Mouse (Mus musculus) adrenal gland, postnatal 36 days (tissue): Measurements from ENCODE around the gene Glp2r. TPM values are rescaled to one million over a fixed set of nuclear protein-coding genes. Genes with fewer than 3 reads are reported as not detected.

Experiments used
- DNase-seq, 2 experiments: peaks; one replicate each; pipeline ENCODE4 v3.0.0; 2021; ENCODE audit warnings: mixed read lengths in 1 of 2
- long read RNA-seq, 2 experiments: library from polyadenylated mRNA; stranded (forward); transcript quantifications; one replicate each; pipeline ENCODE4 v2.0.0; 2021; ENCODE audit warnings: borderline sequencing depth in 2 of 2
- total RNA-seq, 2 experiments: library from RNA; stranded (reverse); gene quantifications; 2 replicates each; pipeline ENCODE4 v1.2.3; 2021

The Glp2r gene
- under 1 TPM; 0.07 to 0.10 TPM for total RNA-seq
- long read RNA-seq, experiment 1, partial matches to known transcripts: 0 of 5 reads
- long read RNA-seq, experiment 1, other reads (novel, unspliced or antisense): 5 of 5 reads
- long read RNA-seq, experiment 2, partial matches to known transcripts: 0 of 18 reads
- long read RNA-seq, experiment 2, other reads (novel, unspliced or antisense): 18 of 18 reads

DNA sequence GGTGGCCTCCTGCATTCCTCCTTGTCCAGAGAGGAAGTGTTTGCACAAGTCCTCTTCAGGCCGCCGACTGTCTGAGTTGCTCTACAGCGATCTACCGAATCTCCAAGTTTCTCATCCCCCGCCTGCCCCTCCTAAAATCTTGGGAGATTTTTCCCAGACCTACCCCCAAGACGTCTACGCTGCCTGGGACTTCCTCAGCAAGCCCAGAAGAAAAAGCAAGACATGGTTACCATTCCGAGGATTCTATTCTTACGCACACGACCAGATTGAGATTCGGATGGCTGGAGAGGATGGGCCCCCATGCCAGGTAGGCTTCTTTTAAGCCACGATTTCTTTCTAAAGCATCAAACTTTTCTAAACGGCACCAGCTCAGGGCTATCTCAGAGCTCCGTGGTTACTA lies at the start of gene Glp2r:
Glp2r (minus strand) TSS at position 101 of the 400 bp plus-strand sequence.
- no peak for DNase-seq

DNA sequence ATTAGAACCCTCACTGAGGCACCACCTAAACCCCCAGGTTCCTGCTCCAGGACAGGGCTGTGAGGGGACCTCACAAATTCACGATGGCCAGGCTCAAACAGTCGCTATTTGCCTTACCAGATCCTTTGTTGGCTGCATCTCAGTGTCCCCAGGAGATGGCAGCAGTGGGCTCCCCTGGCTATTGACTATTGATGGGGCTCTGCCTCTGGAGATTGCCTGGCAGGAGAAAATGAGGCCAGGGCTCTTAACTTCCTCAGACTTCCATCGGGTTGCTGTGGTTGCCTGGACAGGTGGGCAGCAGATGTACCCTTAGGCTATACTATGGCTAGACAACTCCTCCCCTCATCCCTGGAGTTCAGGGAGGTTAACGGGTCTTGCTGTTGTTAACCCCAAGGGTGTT lies 49.3 kb upstream of the Glp2r start:
- DNase-seq: peak; percentile 48 to 54

DNA sequence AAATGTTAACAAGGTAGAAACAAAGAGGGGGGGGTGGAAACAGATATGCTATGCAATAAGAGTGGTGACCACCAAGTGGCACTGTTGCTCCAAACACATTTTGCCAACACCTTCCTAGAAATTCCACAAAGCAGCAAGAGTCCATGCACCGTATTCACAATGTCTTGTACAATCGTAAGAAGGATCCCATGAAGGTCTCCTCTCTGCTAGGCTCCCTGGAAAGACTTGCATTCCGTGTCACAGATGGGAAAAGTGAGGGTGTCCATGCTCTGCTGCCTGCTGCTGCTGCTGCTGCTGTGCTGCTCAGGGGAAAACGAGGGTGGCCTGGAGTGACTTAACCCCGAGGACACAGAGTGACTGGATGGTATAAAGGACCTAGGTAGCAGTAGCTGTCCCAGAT lies 48.7 kb upstream of the Glp2r start:
- peak; percentile 12 to 17 for DNase-seq

DNA sequence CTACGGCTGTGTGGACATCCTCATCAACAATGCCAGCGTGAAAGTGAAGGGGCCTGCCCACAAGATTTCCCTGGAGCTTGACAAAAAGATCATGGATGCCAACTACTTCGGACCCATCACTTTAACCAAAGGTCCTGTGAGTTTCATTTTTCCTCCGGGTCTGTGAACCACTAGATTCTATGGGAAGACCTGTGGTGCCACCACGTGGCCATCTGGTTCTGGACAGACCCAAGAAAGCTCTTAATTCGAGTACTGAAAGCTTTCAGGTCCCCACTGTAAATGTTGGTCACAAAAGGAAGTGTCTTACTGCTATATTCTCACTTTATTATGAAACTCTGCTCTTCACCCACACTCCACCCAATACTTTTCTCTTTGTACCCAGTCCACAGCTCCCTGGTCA lies 40.6 kb upstream of the Glp2r start:
- DNase-seq: peak; percentile 8 to 30

DNA sequence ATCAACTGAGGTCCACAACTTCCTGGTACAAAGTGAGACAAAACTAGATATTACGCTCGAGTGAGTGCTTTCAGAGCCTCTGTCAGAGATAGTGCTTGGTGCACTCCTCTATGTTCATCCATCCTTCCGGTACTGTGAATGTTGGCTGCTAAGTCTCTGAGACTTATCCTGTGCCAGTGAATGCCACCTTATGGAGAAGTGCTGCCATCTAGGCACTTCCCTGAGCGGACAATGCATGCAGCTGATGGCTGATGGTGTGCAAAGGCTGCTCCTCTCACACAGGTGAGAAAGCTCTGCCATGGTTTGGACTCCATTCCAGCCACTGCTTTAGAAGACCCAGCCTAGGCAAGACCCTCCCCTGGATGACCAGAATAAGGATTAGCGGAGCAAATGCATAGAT lies 37.1 kb upstream of the Glp2r start:
- DNase-seq: no peak

DNA sequence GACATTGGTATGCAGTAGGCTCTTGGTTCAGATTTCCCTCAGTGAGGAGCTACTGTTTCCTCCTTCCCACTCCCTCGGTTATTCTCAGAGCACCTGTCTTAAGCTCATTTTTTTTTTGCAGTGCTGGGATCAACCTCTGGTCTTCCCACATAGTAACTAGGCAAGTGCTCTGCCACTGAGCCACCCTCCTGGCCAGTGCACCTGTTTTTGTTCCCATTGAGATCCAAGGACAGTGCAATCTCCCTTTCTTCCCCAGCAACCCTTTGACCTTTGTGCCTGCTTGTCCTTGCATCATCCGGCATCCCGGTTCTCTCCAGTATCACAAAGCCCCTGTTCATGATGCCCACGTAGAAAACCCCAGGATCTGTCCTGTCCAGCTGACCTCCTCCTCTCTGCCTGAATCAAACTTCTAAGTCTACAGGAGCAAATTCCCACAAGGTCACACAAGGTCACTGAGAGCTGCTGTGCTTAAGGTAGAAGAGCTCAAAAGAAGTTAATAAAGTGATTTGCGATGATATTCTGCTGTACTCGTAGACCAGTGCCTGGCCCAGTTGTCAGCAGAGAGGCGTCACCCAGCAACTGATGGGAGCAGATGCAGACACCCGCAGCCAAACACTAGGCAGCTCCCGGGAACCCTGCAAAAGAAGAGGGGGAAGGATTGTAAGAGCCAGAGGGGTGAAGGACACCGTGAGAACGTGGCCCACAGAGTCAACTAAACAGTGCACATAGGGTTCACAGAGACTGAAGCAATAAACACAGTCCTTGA lies 36.1 kb upstream of the Glp2r start:
- no peak for DNase-seq

DNA sequence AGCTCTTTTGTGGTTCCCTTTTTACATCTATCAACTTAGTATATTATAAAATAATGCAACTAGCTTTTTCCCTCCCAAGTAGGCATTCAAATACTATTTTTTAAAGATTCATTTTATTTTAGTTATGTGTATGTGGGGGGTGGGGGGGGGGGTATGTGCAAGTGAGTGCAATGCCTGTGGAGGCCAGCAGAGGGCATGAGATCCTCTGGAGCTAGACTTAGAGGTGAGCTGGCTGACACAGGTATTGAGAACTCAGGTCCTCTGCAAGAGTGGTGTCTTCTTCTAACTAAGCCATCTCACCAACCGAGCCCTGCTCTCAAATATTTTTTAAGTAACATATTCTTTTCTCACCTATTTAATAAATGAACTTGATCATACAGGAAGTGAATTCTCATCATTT lies 34.6 kb upstream of the Glp2r start:
- DNase-seq: no peak

DNA sequence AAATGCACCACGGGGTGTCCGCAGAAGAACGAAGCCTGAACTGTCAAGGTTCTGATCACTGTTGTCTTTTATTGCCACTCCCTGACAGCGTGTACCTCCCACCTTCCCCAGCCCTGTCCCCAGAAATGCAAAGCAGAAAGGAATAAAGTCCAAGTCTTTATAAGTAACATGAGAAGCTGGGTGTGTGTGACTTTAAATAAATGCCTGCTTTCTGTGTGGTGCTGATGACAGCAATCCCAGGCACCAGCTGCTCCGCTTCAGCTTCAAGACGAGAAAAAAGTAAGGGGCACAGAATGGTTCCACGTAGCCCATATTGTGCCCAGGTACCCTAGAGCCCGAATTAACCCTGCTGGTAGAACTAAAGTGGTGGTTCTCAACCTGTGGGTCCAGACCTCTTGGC lies 30.2 kb upstream of the Glp2r start:
- no peak for DNase-seq

DNA sequence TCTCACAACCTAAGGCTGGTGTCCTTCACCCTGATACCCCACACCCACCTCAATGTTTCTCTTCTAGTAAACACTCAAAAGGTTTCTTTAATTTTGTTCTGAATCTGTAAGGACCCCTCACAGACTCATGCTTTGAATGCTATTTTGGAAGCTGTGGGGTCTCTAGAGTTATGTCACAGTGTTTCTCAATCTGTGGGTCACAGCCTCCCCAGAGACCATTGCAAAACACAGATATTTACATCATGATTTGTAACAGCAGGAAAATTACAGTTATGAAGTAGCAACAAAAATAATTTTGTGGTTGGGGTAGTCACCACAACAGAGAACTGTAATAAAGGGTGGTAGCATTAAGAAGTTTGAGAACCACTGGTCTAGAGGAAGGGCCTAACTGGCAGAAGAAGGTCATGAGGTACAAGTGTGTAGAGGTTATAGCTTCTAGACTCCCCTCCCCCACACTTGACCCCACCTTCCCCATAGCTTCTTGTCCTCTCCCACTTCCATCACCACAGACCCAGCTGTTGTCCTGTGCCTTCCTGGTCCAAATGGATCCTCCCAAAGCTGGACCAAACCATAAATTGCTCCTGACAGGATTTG lies 29.3 kb upstream of the Glp2r start:
- DNase-seq: no peak

DNA sequence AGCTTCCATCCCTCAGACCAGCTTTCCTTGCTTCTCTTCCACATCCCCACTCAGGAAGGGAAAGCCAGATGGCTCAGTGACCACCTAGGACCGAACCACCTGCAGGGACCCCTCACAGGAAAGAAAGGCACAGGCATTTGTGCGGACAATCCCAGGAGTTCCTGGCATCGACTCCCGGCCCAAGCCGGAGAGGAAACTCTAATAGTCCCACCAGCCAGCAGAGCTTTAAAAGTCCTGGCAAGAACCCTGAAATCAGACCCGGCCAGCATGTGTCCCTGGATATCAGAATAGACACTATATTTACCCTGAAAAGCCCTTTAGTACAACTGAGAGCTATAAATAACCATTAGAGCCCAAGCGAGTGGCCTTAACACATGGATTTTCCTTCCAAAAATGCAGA lies 27.0 kb upstream of the Glp2r start, which contains the start of gene Dhrs7c:
Dhrs7c (plus strand) TSS at position 257 of the 400 bp plus-strand sequence.
- DNase-seq: no peak

DNA sequence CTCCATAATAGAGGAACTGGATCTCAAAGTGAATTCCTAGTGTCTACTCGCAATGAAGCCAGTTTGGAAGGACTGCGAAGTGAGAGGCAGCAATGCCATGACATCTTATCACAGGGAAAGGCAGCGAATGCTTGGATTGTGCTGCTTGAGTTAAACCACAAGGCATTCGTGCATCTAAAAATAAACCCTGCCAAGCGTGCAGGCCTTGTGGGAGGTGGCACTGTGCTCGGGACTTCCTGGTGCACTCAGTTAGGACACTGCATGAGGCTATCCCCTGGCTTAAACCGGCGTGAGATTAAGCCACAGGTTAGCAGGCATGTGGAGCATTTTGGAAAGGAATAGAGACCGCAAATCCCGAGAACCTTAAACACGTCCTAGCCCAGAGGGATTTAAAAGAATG lies 19.2 kb upstream of the Glp2r start:
- no peak for DNase-seq

DNA sequence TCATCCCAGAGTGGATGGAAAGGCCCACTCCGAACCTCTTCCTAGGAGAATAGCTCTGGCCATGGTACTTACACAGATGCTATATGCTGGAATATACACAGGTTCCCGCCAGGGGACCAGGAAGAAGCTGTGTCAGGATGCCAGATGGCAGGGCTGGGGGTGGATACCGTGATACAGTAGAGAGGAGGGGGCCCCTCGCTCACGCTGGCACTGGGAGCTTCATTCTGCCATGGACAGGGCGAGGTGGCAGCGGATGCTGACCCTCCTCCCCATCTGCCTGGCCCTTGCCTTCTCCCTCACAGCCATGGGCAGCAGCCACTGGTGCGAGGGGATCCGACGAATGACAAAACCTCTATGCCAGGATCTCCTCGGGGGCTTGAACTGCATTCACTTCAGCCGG lies 3.4 kb upstream of the Glp2r start, which contains the start of gene Gsg1l2:
Gsg1l2 (plus strand) TSS at position 230 of the 400 bp plus-strand sequence.
- no peak for DNase-seq

DNA sequence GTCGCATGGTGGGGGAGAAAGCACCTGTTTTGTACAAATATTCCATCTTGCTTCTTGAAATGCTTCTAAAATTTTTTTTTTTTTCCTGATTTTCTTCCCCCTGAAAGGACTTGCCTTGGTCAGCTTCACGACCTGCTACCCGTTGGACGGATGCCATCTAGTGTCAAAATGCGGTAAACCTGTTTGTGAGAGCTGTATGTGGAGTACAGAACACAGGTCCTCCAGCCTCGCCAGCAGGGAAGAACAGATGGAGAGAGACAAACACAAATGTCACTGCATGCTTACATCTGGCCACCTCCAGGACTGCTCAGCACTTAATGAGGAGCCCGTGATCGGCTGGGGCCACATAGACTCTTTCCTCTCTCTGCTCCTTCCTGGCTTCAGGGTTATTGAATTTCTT lies 1.6 kb upstream of the Glp2r start:
- peak; percentile 50 to 61 for DNase-seq

DNA sequence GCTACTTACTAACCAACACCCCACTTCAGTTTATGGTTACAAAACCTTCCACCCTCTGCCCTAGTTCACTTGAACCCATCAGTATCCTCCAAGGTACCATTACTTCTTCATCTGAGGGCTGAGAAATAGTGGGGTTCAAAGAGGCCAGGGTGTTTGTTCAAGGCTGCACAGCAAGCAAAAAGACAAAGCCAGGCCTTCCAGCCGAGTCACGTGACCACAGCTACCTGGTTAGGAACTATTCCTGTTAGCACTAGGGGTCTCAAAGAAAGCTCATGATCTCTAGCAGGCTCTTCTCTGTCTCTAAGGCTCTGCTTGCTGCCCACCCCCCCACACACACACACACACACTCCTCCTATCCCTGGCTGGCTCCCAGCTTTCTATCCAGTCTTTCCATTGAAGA lies 738 bp upstream of the Glp2r start:
- DNase-seq: no peak

DNA sequence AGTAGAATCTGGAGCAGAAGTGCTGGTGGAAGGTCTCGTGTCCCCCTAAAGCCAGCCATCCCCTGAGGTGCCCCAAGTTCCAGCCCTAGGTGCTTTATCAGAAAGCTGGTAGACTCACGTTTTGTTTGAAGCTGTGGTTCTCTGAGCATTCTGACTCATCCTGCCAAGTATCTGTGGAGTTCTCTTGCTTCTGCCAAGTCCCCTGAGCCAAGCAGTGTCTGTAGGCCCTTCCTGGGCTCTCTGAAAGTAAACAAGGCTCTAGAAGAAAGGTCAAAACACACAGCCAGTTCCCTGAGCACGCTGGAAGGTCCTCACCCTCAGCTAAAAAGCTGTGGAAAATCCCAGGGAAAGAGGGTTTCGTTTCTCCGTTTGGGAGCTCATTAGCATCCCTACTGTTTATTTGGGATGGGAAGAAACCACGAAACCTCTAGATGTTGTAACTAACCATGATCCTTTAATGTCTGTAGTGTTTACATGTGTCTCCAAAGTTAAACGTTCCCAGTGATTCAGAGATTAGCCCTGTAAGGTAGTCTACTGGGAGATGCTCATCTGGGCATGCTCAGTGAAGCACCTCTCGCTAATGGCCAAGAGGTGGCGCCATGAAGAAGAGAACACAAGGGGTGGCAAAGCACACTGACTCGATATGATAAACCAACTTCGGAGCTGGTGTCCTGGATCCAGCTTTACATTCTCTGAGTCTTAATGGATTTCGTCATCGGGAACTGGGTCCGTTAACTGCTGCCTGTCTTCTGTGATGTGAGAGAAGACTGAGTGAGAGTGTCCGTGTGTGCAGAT lies 13.4 kb downstream of the Glp2r start:
- peak in 1 of 2 experiments; percentile 22 for DNase-seq

DNA sequence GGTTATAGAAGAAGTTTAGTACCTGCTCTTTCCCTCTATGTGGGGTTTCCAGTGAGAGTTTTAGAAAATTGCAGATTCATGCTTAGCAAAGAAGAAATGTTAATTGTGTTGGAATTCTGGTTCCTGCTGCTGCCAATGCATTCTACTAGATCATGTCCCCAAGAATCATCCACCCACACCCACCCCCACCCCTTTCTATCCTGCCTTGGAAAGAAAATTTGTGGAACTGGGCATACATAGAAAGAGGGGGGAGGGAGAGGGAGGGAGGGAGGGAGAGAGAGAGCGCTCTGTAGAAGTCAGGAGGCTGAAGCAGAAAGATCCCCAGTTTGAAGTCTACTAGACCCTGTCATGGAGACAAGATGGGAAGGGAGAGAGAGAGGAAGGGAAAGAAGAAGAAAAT lies 14.7 kb downstream of the Glp2r start:
- DNase-seq: no peak

DNA sequence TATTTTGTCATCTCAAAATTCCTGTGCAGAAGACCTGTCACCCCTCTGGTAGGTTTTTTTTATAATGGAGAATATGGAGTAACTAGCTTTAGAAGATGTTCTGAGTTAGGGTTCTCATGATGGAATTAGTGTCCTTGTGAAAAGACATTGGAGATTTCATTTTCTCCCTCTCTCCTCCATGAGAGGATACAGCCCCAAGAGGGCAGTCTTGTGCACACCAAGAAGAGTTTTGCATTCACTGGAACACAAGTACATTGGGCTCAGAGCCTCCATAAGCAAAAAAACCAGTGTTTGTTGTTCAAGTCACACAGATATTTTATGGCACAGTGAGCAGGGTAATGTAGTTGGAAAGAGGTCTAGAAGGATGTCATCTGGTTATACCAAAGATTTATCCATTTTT lies 29.4 kb downstream of the Glp2r start:
- DNase-seq: no peak

DNA sequence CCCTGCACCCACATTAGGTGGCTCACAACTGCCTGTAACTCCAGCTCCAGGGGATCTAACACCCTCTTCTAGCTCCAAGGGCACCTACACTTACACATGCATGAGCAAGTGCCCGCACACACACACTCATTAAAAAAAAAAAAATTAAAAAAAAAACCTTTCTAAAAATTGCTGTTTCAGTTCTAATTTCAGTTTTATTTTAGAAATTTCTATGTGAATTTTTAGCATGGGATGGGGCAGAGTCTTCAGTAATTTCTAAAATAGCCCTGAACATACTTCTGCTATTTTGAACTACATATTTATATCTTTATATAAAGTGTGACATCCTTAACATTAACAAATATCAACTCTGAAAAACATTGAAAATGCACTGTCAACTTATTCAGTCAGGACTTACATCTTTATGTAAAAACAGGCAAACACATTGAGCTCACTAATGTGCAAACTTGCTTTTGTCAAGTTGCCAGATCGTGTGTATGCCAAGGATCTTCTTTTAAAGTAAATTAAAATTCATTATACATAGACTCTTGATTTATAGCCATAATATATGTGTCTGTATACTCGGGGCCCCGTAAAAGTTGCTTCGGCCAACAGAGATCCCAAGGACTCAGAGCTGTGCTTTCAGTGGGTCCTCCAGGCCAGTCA lies 32.0 kb downstream of the Glp2r start:
- no peak for DNase-seq

DNA sequence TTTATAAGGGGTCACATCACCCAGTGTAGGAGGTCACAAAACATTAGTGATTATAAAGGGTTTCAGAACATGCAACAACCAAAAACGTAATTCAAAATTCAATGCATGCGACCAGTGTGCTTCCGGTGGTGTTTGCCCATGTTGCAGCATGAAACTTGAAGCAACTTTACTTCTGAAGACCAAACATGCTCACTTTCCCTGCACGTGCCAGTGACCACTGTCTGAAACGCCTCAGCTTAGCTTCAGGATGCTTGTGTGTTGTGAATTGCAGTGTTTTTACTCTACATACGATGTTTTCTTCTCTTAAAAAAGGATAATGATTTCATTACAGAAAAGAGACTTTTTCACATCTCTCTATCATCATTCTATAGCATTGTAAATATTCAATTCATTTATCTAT lies 32.6 kb downstream of the Glp2r start:
- no peak for DNase-seq

DNA sequence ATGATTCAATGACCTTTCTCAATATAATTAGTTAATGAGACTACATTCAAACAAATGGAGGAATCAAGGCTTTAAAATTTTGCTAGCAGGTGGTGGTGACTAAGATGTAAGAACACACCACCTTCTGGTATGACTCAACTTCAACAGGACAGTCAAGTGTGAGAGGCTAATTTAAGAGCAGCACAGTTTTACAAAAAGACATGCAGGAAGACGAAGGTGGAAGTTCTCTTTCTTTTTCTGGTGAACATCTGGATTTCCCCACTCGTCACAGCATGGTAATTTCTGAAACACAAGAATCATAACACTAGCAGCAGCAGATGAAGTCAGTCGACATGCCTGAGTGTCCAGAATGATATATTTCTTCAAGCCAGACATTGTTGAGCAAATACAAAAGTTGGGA lies 36.4 kb downstream of the Glp2r start:
- no peak for DNase-seq

DNA sequence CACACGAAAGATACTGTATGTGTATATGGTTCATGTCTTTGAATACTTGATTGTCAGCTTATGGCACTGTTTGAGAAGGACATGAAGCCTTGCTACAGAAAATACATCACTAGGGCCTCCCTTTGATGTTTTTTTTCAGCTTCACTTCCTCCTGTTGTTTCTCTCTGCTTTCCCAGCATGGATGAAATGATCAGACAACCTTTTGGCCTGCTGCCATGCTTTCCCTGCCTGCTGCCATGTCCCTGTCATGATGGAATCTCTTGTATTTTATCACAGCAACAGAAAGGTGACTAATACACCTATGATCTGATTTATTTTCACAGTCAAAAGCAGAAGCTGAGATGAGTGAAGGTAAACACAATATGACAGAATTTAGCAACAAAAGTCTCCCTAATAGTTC lies 37.2 kb downstream of the Glp2r start:
- peak in 1 of 2 experiments; percentile 3 for DNase-seq

DNA sequence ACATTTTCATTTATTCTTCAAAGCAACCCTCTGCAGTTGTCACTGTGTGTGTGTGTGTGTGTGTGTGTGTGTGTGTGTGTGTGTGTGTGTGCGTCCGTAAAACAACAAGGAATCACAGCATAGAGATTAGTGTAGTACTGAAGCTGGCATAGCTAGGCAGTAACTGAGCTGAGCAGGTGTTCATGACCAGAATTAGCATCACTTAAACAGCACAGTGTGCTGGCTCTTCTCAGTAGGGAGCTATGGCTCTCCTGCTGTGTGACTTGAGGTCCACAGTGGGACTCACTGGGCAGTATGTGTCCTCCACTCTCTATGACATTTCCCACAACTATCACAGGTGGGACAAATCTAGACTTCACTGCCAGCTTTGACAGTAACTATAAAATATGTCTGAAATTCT lies 39.9 kb downstream of the Glp2r start:
- no peak for DNase-seq
